Mouse (Mus musculus) cerebellum, adult 2 months (tissue): ENCODE measurements around the gene Adamts20. TPM values are rescaled to one million over a fixed set of nuclear protein-coding genes. Genes with fewer than 3 reads are reported as not detected.
A peak's percentile ranks its signal among the peaks of the same experiment; 100 is the strongest.

Source experiments
- DNase-seq, 2 experiments: peaks; one replicate each; pipeline ENCODE4 v3.0.0; 2021
- H3K27ac ChIP-seq: fragments of 200-500 bp; 2 replicates; pipeline ENCODE4 v1.5.1; 2012; ENCODE audit warnings: low read length, control low read depth, inconsistent platforms; ENCODE audit not compliant: insufficient read depth
- H3K27me3 ChIP-seq: fragments of 200-500 bp; 2 replicates; pipeline ENCODE4 v1.6.1; 2012; ENCODE audit warnings: inconsistent platforms, mild to moderate bottlenecking, low read length, moderate library complexity; ENCODE audit not compliant: control insufficient read depth, insufficient read depth
- H3K4me1 ChIP-seq: fragments of 200-500 bp; 2 replicates; pipeline ENCODE4 v1.6.1; 2011; ENCODE audit warnings: low read length; ENCODE audit not compliant: control insufficient read depth, insufficient read depth
- H3K4me3 ChIP-seq: fragments of 200-500 bp; replicated peaks from 2 replicates; pipeline ENCODE3; 2011; ENCODE audit warnings: mild to moderate bottlenecking, low read depth, low read length, control low read depth; ENCODE audit not compliant: insufficient read depth
- CTCF ChIP-seq: fragments of 200-500 bp; IDR thresholded peaks from 2 replicates; pipeline ENCODE4 v1.5.1; 2011; ENCODE audit warnings: low read depth, mild to moderate bottlenecking, control low read depth, low read length, moderate library complexity, borderline replicate concordance; ENCODE audit not compliant: insufficient read depth
- POLR2A ChIP-seq: fragments of 200-500 bp; IDR thresholded peaks from 2 replicates; pipeline ENCODE4 v1.6.1; 2011; ENCODE audit warnings: low read length, control low read depth, borderline replicate concordance; ENCODE audit not compliant: insufficient read depth
- WGBS: fragments of 180-500 bp; shearing (Covaris S2); methylation state at CpG from one replicate; pipeline ENCODE4 v1.1.7; 2018; 5-methylcytosine and 5-hydroxymethylcytosine counted together
- polyA plus RNA-seq: library from polyadenylated mRNA; depleted of rRNA; stranded (reverse); fragments of >200 nt; gene quantifications from 2 replicates; pipeline ENCODE4 v1.2.3, GENCODE M21; 2012

Adamts20 gene
- polyA plus RNA-seq, 1 experiment: 4.5 TPM

DNA sequence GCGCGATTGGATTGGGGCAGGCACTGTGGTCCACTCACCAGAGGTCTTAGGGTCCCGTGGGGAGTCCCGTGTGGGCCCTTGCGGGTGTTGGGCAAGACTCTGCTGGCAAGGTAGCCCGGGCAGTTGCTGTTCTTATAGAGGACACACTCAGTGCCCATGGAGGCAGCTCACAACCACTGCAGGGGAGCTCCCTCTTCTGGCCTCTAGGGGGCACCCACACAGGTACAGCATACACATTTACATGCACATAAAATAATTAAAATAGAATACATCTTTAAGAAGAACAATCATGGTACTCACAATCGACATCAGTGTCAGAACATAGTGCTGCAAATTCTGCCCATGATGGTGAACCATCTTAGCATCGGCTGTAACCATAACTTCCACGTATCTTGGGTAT is 85.8 kb downstream of the Adamts20 start:
- Histone ChIP-seq H3K27ac (no peak overlapping the region), H3K27me3 (no peaks in the 10 kb centered on the region), H3K4me1 (no peaks in the 10 kb centered on the region), H3K4me3 (no peak overlapping the region)
- DNase-seq: no peak
- TF ChIP-seq POLR2A (no peak), CTCF (no peak)
- 96% methylated on average over 7 of the region's 9 CpGs for WGBS

DNA sequence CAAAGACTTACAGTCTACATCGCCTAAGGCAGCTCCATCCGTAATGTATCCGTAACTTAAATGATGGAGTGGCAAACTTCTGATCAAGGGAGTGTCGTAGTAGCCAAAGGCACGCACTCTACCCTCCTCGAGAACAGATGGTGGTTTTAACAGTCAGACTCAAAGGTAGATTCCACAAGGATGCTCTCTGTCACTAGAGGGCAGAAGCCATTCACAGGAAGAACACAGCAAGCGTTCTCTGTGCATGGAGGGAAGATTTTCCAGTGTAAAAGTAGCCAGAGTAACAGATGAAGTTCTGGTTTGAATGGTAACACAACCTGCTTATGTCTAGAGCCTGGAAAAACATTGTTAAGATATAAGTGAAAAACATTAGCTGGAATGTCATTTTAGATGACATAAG is 92.7 kb downstream of the Adamts20 start:
- no peak overlapping the region for H3K27ac ChIP-seq
- 52% methylated on average over 7 of the region's 7 CpGs for whole genome bisulfite sequencing
- no peak for TF ChIP-seq POLR2A
- no peak for TF ChIP-seq CTCF
- no peak overlapping the region for H3K4me3 ChIP-seq
- no peaks in the 10 kb centered on the region for H3K4me1 ChIP-seq
- no peak for DNase-seq
- no peaks in the 10 kb centered on the region for H3K27me3 ChIP-seq

DNA sequence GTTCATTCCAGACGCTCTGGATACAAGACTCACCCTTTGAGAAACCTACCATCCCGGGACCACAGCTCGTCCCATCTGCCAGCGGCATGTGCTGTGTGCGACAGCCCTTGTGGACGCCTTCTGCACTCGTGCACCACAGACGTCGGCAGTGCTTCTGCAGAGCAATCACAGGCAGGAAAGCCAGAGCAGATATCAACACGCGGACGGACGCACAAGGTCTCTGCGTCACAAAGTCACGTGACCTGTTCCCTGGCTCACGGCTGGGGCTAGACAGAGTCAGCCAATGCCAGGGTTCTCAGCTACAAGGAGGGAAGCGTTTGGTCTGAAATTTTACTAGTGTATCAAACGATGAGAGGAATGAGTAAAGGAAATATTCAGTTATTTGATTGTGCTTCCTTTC is 116.2 kb downstream of the Adamts20 start:
- 73% methylated on average over 18 of the region's 18 CpGs for WGBS
- H3K4me3 ChIP-seq: no peak overlapping the region
- no peak overlapping the region for H3K27ac ChIP-seq
- H3K27me3 ChIP-seq: no peaks in the 10 kb centered on the region
- TF ChIP-seq POLR2A (no peak), CTCF (no peak)
- H3K4me1 ChIP-seq: no peaks in the 10 kb centered on the region
- no peak for DNase-seq

DNA sequence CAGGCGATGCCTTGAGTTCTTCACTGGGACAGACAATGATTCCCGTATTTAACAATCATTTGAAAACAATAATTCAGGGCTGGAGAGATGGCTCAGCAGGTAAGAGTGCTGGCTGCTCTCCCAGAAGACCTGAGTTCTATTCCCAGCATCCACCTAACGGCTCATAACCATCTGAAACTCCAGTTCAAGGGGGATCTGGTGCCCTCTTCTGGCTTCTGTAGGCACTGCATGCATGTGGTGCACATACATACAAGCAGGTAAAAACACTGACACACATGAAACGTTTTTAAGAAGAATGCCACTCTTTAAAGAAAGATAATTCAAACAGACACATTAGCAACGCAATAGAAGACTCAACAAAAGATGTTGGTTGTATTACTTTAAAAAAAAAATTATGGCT is 120.9 kb downstream of the Adamts20 start:
- Histone ChIP-seq H3K27ac (no peak overlapping the region), H3K4me3 (no peak overlapping the region), H3K27me3 (no peaks in the 10 kb centered on the region), H3K4me1 (no peaks in the 10 kb centered on the region)
- DNase-seq: no peak
- WGBS: 92% methylated on average over 5 of the region's 5 CpGs
- TF ChIP-seq CTCF (no peak), POLR2A (no peak)

DNA sequence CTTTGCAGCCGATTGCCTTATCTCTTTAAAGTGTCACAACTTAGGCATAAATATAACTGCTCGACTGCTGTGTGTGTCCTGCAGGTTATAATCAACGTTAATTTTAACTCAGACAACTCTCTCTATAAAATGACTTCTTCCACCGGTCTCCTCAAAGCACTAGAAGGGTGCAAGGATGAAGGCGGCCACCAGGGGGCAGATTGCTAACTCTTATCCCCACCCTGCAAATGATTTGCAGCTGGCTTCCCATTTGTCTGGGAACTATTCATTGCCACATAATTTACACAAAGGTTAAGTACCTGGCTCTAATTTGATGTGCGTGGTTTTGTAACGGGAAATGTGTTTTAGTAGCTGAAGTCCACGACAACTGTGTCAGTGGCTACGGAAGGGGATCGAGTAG is 122.9 kb downstream of the Adamts20 start:
- no peaks in the 10 kb centered on the region for H3K27me3 ChIP-seq

DNA sequence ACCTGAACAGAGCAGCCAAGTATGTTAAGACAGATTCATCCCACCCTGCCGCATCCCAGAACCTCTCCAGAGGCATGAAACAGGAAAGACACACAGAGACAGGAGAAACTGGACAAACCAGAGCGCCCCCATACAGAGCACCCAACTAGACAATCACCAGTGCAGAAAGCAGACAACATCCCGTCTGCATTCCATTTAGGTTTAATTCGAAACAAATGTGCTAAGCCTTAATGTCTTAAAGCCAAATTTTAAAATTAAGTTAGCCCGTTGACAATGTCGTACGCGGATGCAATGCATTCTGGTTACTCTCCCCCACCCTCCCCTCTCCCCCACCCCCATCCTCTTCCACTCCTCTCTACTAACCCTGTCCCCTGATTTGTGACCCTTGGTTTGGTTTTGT is 126.2 kb downstream of the Adamts20 start:
- no peak overlapping the region for H3K4me3 ChIP-seq
- WGBS: 96% methylated on average over 8 of the region's 8 CpGs
- no peak overlapping the region for H3K27ac ChIP-seq
- H3K27me3 ChIP-seq: no peaks in the 10 kb centered on the region
- TF ChIP-seq CTCF (no peak), POLR2A (no peak)
- DNase-seq: no peak
- no peaks in the 10 kb centered on the region for H3K4me1 ChIP-seq

More for the DNA sequence above, 122.9 kb downstream of the Adamts20 start:
- peak; percentile 26 to 56 for DNase-seq
- Histone ChIP-seq H3K27ac (no peak overlapping the region), H3K4me1 (no peaks in the 10 kb centered on the region), H3K4me3 (no peak overlapping the region)
- TF ChIP-seq POLR2A (no peak), CTCF (peak; percentile 38; the same call in 1 of the 2 replicates)
- 70% methylated on average over 10 of the region's 10 CpGs for WGBS

DNA sequence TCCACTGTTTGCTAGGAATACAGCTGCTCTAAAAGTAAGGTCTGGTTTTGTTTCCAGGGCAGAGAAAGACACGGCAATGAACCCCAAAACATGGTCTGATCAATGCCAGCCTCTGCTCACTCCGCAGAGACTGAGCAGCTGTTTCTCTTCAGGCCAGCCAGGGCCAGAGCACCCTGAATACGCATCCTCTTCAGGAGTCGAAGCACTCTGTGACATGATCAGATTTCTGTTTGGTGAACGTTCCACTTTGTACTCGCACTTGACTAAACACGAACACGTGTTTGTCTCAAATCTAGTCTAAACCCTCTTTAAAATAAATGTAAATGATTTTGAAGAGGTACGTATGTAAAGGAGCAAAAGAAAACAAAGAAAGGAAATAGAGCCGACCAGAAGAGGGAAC is 130.6 kb downstream of the Adamts20 start:
- no peak for DNase-seq
- H3K27ac ChIP-seq: no peak overlapping the region
- 67% methylated on average over 10 of the region's 10 CpGs for WGBS
- no peak overlapping the region for H3K4me3 ChIP-seq
- no peak for TF ChIP-seq CTCF
- TF ChIP-seq POLR2A: no peak
- H3K27me3 ChIP-seq: no peaks in the 10 kb centered on the region; the same call in 1 of the 2 replicates
- no peaks in the 10 kb centered on the region for H3K4me1 ChIP-seq

DNA sequence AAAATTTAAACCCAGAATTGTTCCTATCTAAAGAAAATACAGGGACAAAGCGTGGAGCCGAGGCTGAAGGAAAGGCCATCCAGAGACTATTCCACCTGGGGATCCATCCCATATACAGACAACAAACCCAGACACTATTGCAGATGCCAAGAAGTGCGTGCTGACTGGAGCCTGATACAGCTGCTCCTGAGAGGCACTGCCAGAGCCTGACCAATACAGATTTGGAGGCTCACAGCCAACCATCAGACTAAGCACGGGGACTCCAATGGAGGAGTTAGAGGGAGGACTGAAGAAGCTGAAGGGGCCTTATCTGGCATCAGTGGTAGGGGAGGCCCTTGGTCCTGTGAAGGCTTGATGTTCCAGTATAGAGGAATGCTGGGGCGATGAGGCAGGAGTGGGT is 138.6 kb downstream of the Adamts20 start:
- Histone ChIP-seq H3K27ac (no peak overlapping the region), H3K27me3 (no peaks in the 10 kb centered on the region), H3K4me1 (no peaks in the 10 kb centered on the region), H3K4me3 (no peak overlapping the region)
- DNase-seq: no peak
- 55% methylated on average over 5 of the region's 5 CpGs for WGBS
- TF ChIP-seq POLR2A (no peak), CTCF (no peak)

DNA sequence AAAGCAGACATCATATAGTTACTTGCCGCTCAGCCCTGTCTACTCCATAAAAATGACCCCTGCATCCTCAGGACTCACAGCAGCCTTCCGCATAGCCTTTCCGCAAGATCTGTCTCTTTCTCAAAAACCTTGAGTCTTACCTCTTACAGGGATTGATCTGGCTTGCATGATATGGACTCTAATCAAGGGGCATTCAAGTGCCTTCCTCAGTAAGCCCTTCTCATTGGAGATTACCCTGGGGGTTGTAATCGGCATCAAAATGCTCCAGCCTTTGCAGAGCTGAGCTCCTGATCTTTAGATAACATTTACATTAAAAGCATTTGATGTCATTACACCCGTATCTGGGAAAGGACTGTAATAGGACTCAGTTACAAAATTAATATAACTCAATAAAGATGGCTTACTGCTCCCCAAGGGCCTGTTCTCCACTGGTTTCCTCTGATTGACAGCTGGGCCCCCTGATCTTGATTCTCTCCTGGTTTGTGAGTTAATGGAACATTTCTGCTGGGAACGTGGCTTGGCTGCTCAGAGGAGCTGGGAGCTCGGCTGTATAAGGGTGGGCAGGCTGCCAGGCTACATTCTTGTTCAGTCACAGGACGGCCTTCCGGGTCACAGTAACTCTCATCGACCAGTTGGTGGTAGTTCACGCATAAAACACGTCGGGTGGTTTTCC is 139.6 kb downstream of the Adamts20 start:
- Histone ChIP-seq H3K4me1 (no peaks in the 10 kb centered on the region), H3K27me3 (no peaks in the 10 kb centered on the region), H3K27ac (no peak overlapping the region), H3K4me3 (no peak overlapping the region)
- no peak for TF ChIP-seq CTCF
- TF ChIP-seq POLR2A: no peak
- peak; percentile 10 to 15 for DNase-seq
- WGBS: 41% methylated on average over 13 of the region's 13 CpGs
